Mouse (Mus musculus): ENCODE results near the gene Ranbp2. TPM values are rescaled to one million over a fixed set of nuclear protein-coding genes. Genes with fewer than 3 reads are reported as not detected.
A peak's percentile ranks its signal among the peaks of the same experiment; 100 is the strongest.
"Not testable (repeated sequence)": the region's sequence is repeated elsewhere in the genome, so short reads cannot be mapped to it uniquely, and the experiment has no call there.

Gene Ranbp2
- polyA plus RNA-seq, 1 experiment from 2014 or later: 29.3 TPM

GRCm38 (mm10) chr10:58497320-58498284 is 50.9 kb downstream of the Ranbp2 start, which contains the start of gene Ccdc138:
Gene Ccdc138, plus strand, starts transcription at chr10:58497948.
- no peaks in the 10 kb centered on the region for H3K9me3 ChIP-seq
- H3K4me3 ChIP-seq (replicated peaks): peak within 1 kb of the TSS; percentile 66
- 2% methylated on average over 50 of the region's 50 CpGs for WGBS
- no peaks in the 10 kb centered on the region for H3K27me3 ChIP-seq
- peak within 1 kb of the TSS; percentile 61 for H3K4me2 ChIP-seq
- H3K27ac ChIP-seq: peak within 1 kb of the TSS; percentile 91
- peak; percentile 98 for ATAC-seq (ENCODE audit: insufficient number of reproducible peaks, insufficient read depth, low FRiP score, low TSS enrichment, low read depth)
- peak within 1 kb of the TSS; percentile 63 for H3K9ac ChIP-seq (replicated peaks)
- peaks cover 24% of the 10 kb centered on the region for H3K36me3 ChIP-seq
- peaks cover 7% of the 10 kb centered on the region; the same call in 1 of the 2 replicates for H3K4me1 ChIP-seq (replicated peaks)

- H3K9ac ChIP-seq (replicated peaks): peak overlapping the region; percentile 63
- H3K4me2 ChIP-seq: peak overlapping the region; percentile 61
- no peak overlapping the region for H3K27ac ChIP-seq
- H3K36me3 ChIP-seq: peaks cover 19% of the 10 kb centered on the region
- no peak for ATAC-seq (ENCODE audit: insufficient number of reproducible peaks, insufficient read depth, low FRiP score, low TSS enrichment, low read depth)
- peaks cover 7% of the 10 kb centered on the region; the same call in 1 of the 2 replicates for H3K4me1 ChIP-seq (replicated peaks)
- no peaks in the 10 kb centered on the region for H3K9me3 ChIP-seq
- WGBS: 60% methylated on average over 2 of the region's 2 CpGs
- H3K27me3 ChIP-seq: no peaks in the 10 kb centered on the region
- peak overlapping the region; percentile 66 for H3K4me3 ChIP-seq (replicated peaks)
Measured at GRCm38 (mm10) chr10:58498516-58498915, 51.8 kb downstream of the Ranbp2 start.

- H3K9me3 ChIP-seq: 0 out of 2 replicates have a peak, but pooled peaks cover 3% of the 10 kb centered on the region
- H3K4me1 ChIP-seq (replicated peaks): no peaks in the 10 kb centered on the region
- H3K4me3 ChIP-seq (replicated peaks): no peak overlapping the region
- no peak for ATAC-seq (ENCODE audit: insufficient number of reproducible peaks, insufficient read depth, low FRiP score, low TSS enrichment, low read depth)
- H3K27me3 ChIP-seq: no peaks in the 10 kb centered on the region
- no peak overlapping the region for H3K27ac ChIP-seq
- H3K4me2 ChIP-seq: no peak overlapping the region
- no peak overlapping the region for H3K9ac ChIP-seq (replicated peaks)
- WGBS: 91% methylated on average over 1 of the region's 1 CpGs
- H3K36me3 ChIP-seq: peaks cover 49% of the 10 kb centered on the region
Measured at GRCm38 (mm10) chr10:58529358-58529757, 82.6 kb downstream of the Ranbp2 start.

- no peaks in the 10 kb centered on the region for H3K27me3 ChIP-seq
- ATAC-seq (ENCODE audit: insufficient number of reproducible peaks, insufficient read depth, low FRiP score, low TSS enrichment, low read depth): no peak
- no peaks in the 10 kb centered on the region for H3K4me1 ChIP-seq (replicated peaks)
- H3K4me3 ChIP-seq (replicated peaks): no peak overlapping the region
- peaks cover 9% of the 10 kb centered on the region; the same call in 1 of the 2 replicates for H3K9me3 ChIP-seq
- peaks cover 35% of the 10 kb centered on the region for H3K36me3 ChIP-seq
- H3K9ac ChIP-seq (replicated peaks): no peak overlapping the region
- H3K4me2 ChIP-seq: no peak overlapping the region
- no peak overlapping the region for H3K27ac ChIP-seq
- WGBS: 89% methylated on average over 10 of the region's 10 CpGs
Measured at GRCm38 (mm10) chr10:58530896-58531790, 84.4 kb downstream of the Ranbp2 start.

- H3K27me3 ChIP-seq: no peaks in the 10 kb centered on the region
- WGBS: 87% methylated on average over 2 of the region's 2 CpGs
- H3K4me3 ChIP-seq (replicated peaks): no peak overlapping the region
- no peak overlapping the region for H3K9ac ChIP-seq (replicated peaks)
- peaks cover 9% of the 10 kb centered on the region; the same call in 1 of the 2 replicates for H3K9me3 ChIP-seq
- no peak overlapping the region for H3K4me2 ChIP-seq
- no peaks in the 10 kb centered on the region for H3K4me1 ChIP-seq (replicated peaks)
- ATAC-seq (ENCODE audit: insufficient number of reproducible peaks, insufficient read depth, low FRiP score, low TSS enrichment, low read depth): no peak
- peaks cover 34% of the 10 kb centered on the region for H3K36me3 ChIP-seq
- H3K27ac ChIP-seq: no peak overlapping the region
Measured at GRCm38 (mm10) chr10:58532177-58532576, 85.5 kb downstream of the Ranbp2 start.

GRCm38 (mm10) chr10:58536276-58536675 is 89.6 kb downstream of the Ranbp2 start:
- not testable (repeated sequence) for H3K27me3 ChIP-seq; H3K9ac ChIP-seq (replicated peaks); H3K27ac ChIP-seq; H3K4me3 ChIP-seq (replicated peaks); ATAC-seq (ENCODE audit: insufficient number of reproducible peaks, insufficient read depth, low FRiP score, low TSS enrichment, low read depth); H3K4me2 ChIP-seq; H3K4me1 ChIP-seq (replicated peaks); H3K9me3 ChIP-seq
- peaks cover 30% of the 10 kb centered on the region for H3K36me3 ChIP-seq
- WGBS: 92% methylated on average over 5 of the region's 5 CpGs

GRCm38 (mm10) chr10:58540613-58541012 is 93.9 kb downstream of the Ranbp2 start:
- H3K27me3 ChIP-seq: no peaks in the 10 kb centered on the region
- no peak overlapping the region for H3K4me2 ChIP-seq
- peaks cover 30% of the 10 kb centered on the region for H3K36me3 ChIP-seq
- 77% methylated on average over 13 of the region's 13 CpGs for WGBS
- no peak overlapping the region for H3K4me3 ChIP-seq (replicated peaks)
- no peaks in the 10 kb centered on the region for H3K4me1 ChIP-seq (replicated peaks)
- no peak overlapping the region for H3K27ac ChIP-seq
- no peak overlapping the region for H3K9ac ChIP-seq (replicated peaks)
- ATAC-seq (ENCODE audit: insufficient number of reproducible peaks, insufficient read depth, low FRiP score, low TSS enrichment, low read depth): no peak
- H3K9me3 ChIP-seq: 0 out of 2 replicates have a peak, but pooled peaks cover under 1% of the 10 kb centered on the region

Other genes starting within 250 kb of the Ranbp2 start
- not detected in 2 replicates for gene AW822073, start 222.0 kb upstream of the Ranbp2 start, polyA plus RNA-seq (2016; fragmentation: Nextera tagmentation; extraction: Ambion mirVana)
- not detected in 2 replicates for gene Duxf3, start 214.2 kb upstream of the Ranbp2 start, polyA plus RNA-seq (2016; fragmentation: Nextera tagmentation; extraction: Ambion mirVana)
- gene Gm4981, start 210.2 kb upstream of the Ranbp2 start, polyA plus RNA-seq (2016; fragmentation: Nextera tagmentation; extraction: Ambion mirVana): not detected in 2 replicates
- gene Gcc2, start 191.4 kb upstream of the Ranbp2 start, polyA plus RNA-seq (2016; fragmentation: Nextera tagmentation; extraction: Ambion mirVana): 62.5 and 71.3 TPM in 2 replicates
- gene Lims1, start 123.5 kb upstream of the Ranbp2 start, polyA plus RNA-seq (2016; fragmentation: Nextera tagmentation; extraction: Ambion mirVana): 107 TPM in 2 replicates
- 13.9 and 15.4 TPM in 2 replicates for gene Ccdc138, start 51.0 kb downstream of the Ranbp2 start, polyA plus RNA-seq (2016; fragmentation: Nextera tagmentation; extraction: Ambion mirVana)
- 1.6 and 2.5 TPM in 2 replicates for gene Edar, start 228.7 kb downstream of the Ranbp2 start, polyA plus RNA-seq (2016; fragmentation: Nextera tagmentation; extraction: Ambion mirVana)

All from limb, embryonic 12.5 days (tissue).